Mouse (Mus musculus) left cerebral cortex, adult 18-20 months (tissue): ENCODE data around the gene E130311K13Rik. TPM values are rescaled to one million over a fixed set of nuclear protein-coding genes. Genes with fewer than 3 reads are reported as not detected.

Source experiments
- DNase-seq, 2 experiments: peaks; one replicate each; pipeline ENCODE4 v3.0.0; 2021 to 2022; ENCODE audit warnings: low spot score in 2 of 2, mixed read lengths in 1 of 2
- long read RNA-seq, 2 experiments: library from polyadenylated mRNA; stranded (forward); transcript quantifications; one replicate each; pipeline ENCODE4 v2.0.0; 2021
- total RNA-seq, 2 experiments: library from RNA; stranded (reverse); gene quantifications; 2 replicates each; pipeline ENCODE4 v1.2.3; 2021

Gene E130311K13Rik
- 10 to 100 TPM; 10.3 to 11.7 TPM for total RNA-seq
- long read RNA-seq, experiment 1, transcript E130311K13Rik-201 (5 exons, 1,640 nt), result major isoform, 19 of 21 reads
- long read RNA-seq, experiment 1, partial matches to known transcripts, result 0 of 21 reads
- long read RNA-seq, experiment 1, other reads (novel, unspliced or antisense), result 2 of 21 reads
- long read RNA-seq, experiment 2, transcript E130311K13Rik-201 (5 exons, 1,640 nt), result major isoform, 12 of 13 reads
- long read RNA-seq, experiment 2, partial matches to known transcripts, result 0 of 13 reads
- long read RNA-seq, experiment 2, other reads (novel, unspliced or antisense), result 1 of 13 reads

GRCm38 (mm10) chr3:63928878-63929859 lies at the start of gene E130311K13Rik:
E130311K13Rik (minus strand) TSS chr3:63929472.
- DNase-seq, result peak; percentile 90

DNA sequence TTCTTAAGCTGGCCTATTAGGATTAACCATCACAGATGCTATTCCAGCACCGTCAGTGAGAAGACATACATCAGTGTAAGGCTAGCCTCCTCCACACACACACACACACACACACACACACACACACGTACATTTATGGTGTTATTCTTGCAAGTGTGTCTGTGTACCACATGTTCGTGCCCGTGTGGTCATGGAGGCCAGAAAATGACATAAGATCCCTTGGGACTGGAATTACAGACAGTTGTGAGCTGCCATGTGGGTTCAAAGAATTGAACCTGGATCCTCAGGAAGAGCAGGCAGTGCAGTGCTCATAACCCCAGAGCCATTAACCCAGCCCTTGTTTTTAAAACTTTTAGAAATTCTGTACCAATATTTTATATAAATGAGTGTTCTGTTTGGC lies 48.6 kb upstream of the E130311K13Rik start:
- DNase-seq, result no peak

GRCm38 (mm10) chr3:63975955-63976908 lies 47.0 kb upstream of the E130311K13Rik start, which contains the start of gene Gmps:
Gmps (plus strand) TSS chr3:63976106.
- DNase-seq, result peak; percentile 89 to 92

GRCm38 (mm10) chr3:63965929-63966328 lies 36.7 kb upstream of the E130311K13Rik start:
- no peak for DNase-seq

GRCm38 (mm10) chr3:63964922-63965249 lies 35.6 kb upstream of the E130311K13Rik start:
- no peak for DNase-seq

GRCm38 (mm10) chr3:63964100-63964921 lies 35.0 kb upstream of the E130311K13Rik start, which contains the start of gene Slc33a1:
Slc33a1 (minus strand) TSS chr3:63964768.
- DNase-seq, result peak; percentile 99

DNA sequence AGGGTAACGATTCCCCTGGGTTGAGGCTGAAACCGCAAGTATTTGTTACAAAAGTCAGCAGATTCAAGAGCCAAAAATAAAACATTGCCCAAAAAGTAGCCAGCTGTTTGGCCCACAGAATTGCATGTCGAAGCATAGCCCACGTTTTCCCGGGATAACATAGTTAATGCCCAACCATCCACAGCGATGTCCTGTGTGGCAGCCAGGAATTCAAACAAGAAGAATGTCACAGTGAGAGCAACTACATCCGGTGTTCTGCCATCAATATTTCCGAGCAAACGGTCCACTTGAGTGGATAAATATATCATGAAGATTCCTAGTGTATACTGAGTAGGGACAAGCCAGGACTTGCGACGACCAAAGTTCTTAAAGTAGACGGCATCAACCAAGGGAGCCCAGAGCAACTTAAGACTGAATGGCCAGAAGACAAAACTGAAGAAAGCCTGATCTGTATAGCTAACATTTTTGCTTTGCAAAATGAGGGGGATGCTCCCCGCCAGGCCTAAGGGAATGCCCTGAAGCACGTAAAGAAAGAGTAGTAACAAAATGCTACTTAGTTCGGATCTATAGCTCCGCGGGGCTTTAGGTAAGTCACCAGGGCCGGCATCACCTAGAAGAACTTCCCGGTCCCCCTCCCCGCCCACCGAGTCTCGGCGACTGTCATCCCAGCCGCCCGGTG lies 34.3 kb upstream of the E130311K13Rik start:
- DNase-seq, result no peak

DNA sequence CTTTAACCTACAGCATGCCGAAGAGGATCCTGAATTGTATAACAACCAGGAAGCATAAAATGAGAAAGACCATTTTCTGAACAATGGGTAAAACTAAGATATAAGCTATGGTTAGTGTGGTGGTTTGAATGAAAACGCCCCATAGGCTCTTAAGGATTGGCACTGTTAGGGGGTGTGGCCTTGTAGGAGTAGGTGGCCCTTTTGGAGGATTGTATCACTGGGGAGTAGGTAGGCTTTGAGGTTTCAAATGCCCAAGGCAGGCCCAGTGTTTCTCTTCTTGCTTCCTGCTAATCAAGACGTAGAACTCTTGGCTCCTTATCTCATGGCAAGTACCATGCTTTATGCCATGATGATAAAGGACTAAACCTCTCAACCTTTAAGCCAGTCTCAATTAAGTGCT lies 20.6 kb upstream of the E130311K13Rik start:
- no peak for DNase-seq

DNA sequence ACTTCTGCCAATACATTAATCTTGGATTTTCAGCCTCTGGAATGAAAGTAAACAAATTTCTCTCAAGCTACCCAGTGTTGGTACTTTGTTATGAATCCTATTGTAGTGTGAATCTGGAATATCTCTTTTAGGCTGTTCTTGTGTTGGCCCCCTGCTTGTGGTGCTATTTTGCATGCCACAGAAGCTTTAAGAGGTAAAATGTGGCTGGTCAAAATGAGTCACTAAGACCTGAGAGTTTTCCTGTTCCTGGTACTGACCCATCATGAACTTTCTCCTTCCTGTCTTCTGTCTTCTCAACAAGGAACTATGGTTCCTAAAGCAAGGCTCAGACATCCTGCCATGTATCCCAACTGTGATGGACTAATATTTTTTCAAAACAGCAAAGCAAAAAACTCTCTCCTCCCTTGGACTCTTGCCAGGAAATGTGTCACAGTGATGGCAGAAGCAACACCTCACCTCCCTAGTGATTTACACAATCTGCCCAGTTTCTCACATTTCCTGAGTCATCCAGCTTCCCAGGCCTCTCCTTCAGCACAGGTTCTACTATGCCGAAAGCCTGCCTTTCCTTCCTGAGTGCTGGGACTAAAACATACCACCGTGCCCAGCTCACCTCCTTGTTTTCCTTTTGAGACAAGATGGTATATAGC lies 12.1 kb upstream of the E130311K13Rik start:
- DNase-seq, result peak; percentile 50 to 58

DNA sequence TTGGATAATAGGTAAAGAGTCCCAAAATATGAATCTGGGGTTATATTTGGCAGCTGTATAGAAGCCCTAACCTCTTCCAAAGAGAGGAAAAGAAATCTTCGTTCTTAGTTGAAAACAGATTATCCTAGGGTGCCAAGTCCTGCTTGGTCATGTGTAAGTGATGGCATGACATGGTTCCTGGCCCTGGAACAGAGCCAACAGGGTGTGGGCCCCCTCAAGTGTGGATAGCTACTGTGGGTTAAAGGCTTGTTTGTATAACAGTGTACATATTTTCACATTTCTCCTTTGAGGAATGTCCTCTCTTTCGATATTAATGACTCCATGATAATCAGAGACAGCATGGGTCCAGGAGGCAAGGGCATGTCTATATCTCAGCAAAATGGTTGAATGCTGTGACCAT lies 9.7 kb upstream of the E130311K13Rik start:
- no peak for DNase-seq

- DNase-seq, result peak in 1 of 2 experiments; percentile 21
Observed at GRCm38 (mm10) chr3:63919634-63920033, 9.6 kb downstream of the E130311K13Rik start.

- DNase-seq, result no peak
Observed at GRCm38 (mm10) chr3:63910301-63910700, 19.0 kb downstream of the E130311K13Rik start.

DNA sequence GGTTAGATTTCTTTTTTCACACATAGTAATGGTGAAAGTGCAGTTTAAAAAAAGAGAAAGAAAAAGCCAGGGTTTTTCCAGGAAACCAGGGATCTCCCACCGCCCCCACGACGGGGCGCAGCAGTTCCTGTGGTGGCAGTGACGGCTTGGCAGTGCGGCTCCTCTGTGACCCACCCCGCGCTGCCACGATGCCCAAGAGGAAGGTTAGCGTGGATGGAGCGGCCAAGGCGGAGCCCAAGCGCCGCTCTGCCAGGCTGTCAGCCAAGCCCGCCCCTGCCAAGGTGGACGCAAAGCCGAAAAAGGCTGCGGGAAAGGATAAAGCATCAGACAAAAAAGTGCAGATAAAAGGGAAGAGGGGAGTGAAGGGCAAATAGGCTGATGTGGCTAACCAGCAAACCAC lies 24.0 kb downstream of the E130311K13Rik start:
- DNase-seq, result no peak

DNA sequence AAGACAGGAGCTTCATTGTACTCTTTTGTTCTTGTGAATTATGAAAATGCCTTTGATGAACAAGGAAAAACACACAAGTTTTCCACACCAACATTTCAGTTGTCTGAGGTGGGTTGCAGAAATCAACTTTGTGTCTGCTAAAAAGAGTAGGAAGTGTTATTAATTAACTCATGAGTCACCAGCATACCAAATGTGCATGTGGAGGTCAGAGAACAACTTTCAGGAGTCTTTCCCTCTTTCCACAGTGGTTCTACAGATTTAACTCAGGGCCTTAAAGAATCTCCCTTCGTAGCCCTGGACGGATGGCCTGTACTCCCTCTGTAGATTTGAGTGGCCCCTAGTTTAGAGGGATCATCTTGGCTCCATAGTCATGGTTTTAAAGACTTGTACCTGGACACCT lies 25.1 kb downstream of the E130311K13Rik start:
- DNase-seq, result no peak

DNA sequence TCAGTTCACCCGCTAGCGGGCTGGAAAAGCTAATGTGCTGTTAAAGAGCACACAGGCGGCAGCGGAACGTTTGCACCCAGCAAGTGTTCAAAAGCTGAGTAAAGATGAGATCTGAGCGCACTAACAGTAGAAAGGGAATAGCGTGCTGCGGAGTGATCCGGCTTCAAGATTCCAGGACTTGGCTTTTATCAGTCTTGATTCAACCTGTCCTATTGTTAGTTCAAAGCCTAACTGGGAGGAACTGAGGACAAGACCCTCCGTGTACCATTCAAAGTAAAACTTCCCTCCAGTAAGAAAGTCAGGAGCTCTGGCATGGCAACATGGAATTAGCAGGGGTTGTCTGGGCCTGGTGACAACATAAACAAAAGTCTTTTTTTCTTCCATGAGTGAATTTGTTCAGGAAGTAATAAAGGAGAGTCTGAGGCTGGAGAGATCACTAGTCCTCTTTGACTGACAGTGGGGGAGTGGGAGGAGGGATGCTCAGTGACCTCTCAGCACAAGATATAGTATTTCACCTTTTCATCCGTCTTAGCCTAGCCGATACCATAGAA lies 29.2 kb downstream of the E130311K13Rik start:
- DNase-seq, result no peak

- DNase-seq, result peak; percentile 30 to 39
Observed at GRCm38 (mm10) chr3:63899309-63899695, 30.0 kb downstream of the E130311K13Rik start, which contains the start of gene Plch1. Plch1 (minus strand) TSS chr3:63899472.

DNA sequence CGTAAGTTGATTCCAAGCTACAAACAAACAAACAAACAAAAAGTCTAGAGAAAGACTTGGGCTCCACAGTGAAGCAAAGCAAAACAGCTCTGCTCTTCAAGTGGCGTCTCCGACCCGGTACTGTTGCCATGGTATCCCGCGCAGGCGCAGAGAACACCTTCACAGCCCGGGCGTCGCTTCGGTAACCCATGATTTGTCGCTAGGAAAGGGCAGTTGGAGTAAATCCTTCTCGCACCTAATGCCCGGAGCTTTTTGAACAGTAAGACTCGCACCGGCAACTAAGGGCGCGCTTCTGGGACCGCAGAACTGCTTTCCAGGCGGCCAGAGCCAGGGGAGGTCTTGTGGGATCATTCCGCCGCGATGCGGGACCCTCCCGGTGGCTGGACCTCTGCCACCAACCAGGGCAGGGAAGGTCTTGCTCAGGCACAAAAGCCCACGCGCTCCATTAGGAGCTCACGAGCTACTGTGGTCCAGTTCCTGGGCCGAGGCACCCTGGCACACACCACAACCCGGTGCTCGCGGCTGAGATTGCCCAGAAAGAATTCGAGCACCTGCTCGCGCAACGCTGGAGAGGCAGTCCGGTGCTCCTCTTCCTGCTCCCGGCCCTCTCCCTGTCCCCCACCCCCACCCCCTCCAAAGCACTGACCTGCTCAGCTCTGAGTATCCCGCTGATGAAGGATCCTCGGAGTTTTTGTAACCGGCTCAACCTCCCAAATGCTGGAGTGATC lies 30.5 kb downstream of the E130311K13Rik start:
- peak; percentile 82 to 88 for DNase-seq

DNA sequence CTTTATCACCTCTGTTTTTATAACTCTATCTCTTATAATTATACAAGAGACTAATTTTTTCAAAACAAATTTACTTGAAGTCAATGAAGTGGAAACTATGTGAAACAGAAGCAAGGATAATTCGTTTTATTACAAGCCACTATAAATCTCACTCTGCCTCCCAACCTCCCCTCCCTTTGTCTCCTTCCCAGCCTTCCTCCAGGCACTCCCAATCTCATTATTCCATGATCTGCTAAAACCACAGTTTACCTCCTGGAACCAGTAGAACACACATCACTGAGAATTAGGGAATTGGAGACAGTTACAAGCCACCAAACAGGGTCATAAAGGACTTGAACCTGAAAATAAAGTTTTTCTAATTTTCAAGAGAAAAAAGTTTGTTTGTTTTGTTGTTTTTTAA lies 32.1 kb downstream of the E130311K13Rik start:
- no peak for DNase-seq
